8 mouse cellular contexts compared by ENCODE assay signal in genomic region chr12:113139908-113140615, GRCm38 (mm10). TPM values are rescaled to one million over a fixed set of nuclear protein-coding genes. Genes with fewer than 3 reads are reported as not detected.
DNase-seq lines count a peak whose midpoint lies in the region; ATAC-seq and TF ChIP-seq lines count a peak whose summit lies in the region.

Gene Crip2, plus strand, starts transcription at chr12:113140236.

- H3K4me3 ChIP-seq in left cerebral cortex, adult 2 months: peak within 1 kb of the TSS; percentile 84

- peak; percentile 11 for TF ChIP-seq CTCF in left cerebral cortex, adult 2 months (IDR thresholded peaks at IDR 0.05)

- H3K27ac ChIP-seq in left cerebral cortex, adult 2 months: peak within 1 kb of the TSS; percentile 93

- ATAC-seq in activated CD4-positive, CD25-positive, alpha-beta regulatory T cell, adult 4 months: peak; percentile 80
- ATAC-seq in megakaryocyte, adult 5-6 weeks (ENCODE audit: poor library complexity, severe bottlenecking): peak; percentile 68

- intact Hi-C loops in left cerebral cortex, adult 2 months (cut with DNase I): no loop called here

- DNase-seq in embryo, embryonic 10 days (ENCODE audit: low spot score): peak; percentile 94
- DNase-seq in gastrocnemius, postnatal 10 days: peak; percentile 83
- DNase-seq in hindlimb bud, embryonic 11.5 days (ENCODE audit: extremely low spot score, low read depth, low spot score): peak; percentile 61
- peak; percentile 90 to 93 for DNase-seq in left cerebral cortex, adult 2 months (ENCODE audit: extremely low spot score in 1 of 2, low spot score in 2 of 2)
- peak; percentile 96 for DNase-seq in right cerebral cortex, postnatal 36 days (ENCODE audit: low spot score in 2 of 2)
- DNase-seq in urinary bladder, postnatal 4 days (ENCODE audit: low spot score in 2 of 2): peak; percentile 85 to 88

RNA-seq across cellular contexts. Expression of gene Crip2, which starts in this region (rescaled TPM):
- 1 to 10 TPM; 4.5 to 5.6 TPM for polyA plus RNA-seq in activated CD4-positive, CD25-positive, alpha-beta regulatory T cell, adult 4 months (2017; shearing (Covaris generic))
- 100 to 1,000 TPM in 1 of 2 experiments, 10 to 100 TPM in 1; 94.0 to 102 TPM for total RNA-seq in gastrocnemius, postnatal 10 days (2021)
- 100 to 1,000 TPM; 143 to 148 TPM for total RNA-seq in left cerebral cortex, adult 2 months (2021)
- 0.38 and 2.0 TPM in 2 replicates for total RNA-seq in megakaryocyte, adult 5-6 weeks (2015)
- 2.1 TPM in 1 of 2 replicates, not detected in the other for total RNA-seq in megakaryocyte, adult 5-6 weeks (2017)

Comparison
In these comparisons a context has a peak if more than half of its experiments do, and no peak if none do; other contexts are left out.
1. Peak in every context shown above with its lines: DNase-seq, ATAC-seq, H3K4me3 ChIP-seq and H3K27ac ChIP-seq.
2. RNA of gene Crip2 (total RNA-seq): 143 to 148 TPM in left cerebral cortex, adult 2 months and 94.0 to 102 TPM in gastrocnemius, postnatal 10 days; 0.38 to 2.1 TPM in megakaryocyte, adult 5-6 weeks; every median in the first group is over 10 times any median in the second.